Mouse (Mus musculus): ENCODE results near the gene Rnf128.

Rnf128 gene

DNA sequence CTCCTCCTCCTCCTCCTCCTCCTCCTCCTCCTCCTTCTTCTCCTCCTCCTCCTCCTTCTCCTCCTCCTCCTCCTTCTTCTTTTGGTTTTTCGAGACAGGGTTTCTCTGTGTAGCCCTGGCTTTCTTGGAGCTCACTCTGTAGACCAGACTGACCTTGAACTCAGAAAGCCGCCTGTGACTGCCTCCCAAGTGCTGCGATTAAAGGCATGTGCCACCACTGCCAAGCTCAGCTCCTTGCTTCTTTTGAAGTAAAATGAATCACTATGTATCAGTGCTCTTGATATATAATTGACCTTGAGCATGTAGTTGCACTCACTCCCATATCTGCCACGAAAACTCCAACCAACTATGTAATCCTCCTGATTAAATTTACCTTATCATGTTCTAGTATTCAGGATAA, 59.0 kb downstream of the Rnf128 start:
- no peak for DNase-seq (ENCODE audit: low spot score)

- no peak for DNase-seq (ENCODE audit: low spot score)
Observed at GRCm38 (mm10) chrX:139634758-139635157, 71.6 kb downstream of the Rnf128 start.

GRCm38 (mm10) chrX:139639744-139640143, 76.6 kb downstream of the Rnf128 start:
- no peak for DNase-seq (ENCODE audit: low spot score)

GRCm38 (mm10) chrX:139640418-139640817, 77.3 kb downstream of the Rnf128 start:
- no peak for DNase-seq (ENCODE audit: low spot score)

DNA sequence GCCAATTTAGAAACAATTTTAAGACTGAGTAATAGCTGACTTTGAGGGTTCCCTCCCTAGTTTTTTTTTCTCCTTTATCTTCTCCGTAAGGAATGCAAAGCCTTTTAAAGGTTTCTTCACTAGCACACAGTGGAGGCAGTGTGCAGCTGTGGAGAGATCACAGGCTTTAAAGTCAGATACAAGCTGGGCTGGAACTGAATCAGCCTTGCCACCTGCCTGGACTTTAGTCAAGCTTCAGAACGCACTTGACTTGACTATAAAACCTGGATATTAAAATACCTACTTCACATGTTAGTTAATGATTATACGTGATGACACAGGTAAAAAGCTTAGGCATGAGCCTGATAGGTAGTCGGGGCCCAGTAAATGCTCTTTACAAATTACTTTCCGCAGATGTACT, 89.1 kb downstream of the Rnf128 start:
- no peak for DNase-seq (ENCODE audit: low spot score)

- no peak for DNase-seq (ENCODE audit: low spot score)
Observed at GRCm38 (mm10) chrX:139653292-139653691, 90.2 kb downstream of the Rnf128 start.

DNA sequence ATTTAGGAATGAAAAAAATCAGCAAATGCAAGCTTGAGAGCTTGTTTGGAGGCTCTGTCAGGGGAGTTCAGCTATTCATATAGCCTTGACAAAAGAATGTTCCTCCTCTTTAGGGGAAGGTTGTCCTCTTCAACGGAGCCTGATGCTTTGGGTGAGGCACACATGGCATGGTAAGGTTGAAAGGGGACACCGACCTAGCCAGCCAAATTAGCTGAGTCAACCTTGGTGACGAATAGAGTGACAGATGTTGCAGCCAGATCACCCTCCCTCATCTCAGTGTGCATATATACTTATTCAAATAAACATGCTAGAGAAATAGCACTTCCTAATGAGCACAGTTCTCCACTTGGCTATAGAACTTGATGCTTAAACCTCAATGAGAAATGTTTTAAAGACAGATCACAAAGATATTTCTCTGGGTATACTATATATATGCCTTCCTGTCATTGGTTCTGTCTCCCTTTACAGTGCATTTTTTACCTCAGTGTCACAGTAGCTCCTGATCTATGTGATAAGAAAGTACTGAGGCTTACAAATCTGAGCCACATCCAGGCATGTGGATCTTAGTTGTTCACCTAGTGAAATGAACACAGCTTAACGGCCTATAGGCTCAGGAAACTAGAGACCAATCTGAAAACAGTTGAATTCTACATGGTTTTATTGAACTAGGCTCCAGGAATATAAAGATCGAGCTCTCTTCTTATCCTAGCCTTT, 91.4 kb downstream of the Rnf128 start:
- no peak for DNase-seq (ENCODE audit: low spot score)

- DNase-seq (ENCODE audit: low spot score): no peak
Observed at GRCm38 (mm10) chrX:139662111-139662510, 99.0 kb downstream of the Rnf128 start.

DNA sequence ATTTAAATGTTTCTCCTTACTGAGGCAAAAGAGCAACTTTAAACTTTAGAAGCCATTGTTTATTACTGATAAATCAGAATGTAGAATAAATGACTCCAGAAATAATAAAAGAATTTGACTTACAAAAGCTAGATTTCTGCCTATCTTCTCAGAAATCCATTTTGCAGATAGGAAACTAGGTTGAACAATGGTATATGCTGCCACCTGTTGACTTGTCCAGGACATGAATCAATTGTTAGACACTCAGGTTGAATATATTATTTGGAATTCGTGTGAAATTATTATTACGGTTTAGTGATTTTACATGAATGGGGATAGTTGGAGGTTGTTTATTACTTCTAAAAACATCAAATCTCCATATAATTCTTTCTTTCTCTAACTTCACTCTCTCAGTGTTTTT, 102.7 kb downstream of the Rnf128 start:
- peak; percentile 24 for DNase-seq (ENCODE audit: low spot score)

- DNase-seq (ENCODE audit: low spot score): no peak
Observed at GRCm38 (mm10) chrX:139684410-139684774, 121.3 kb downstream of the Rnf128 start.

GRCm38 (mm10) chrX:139684775-139685695, 121.9 kb downstream of the Rnf128 start, which contains the start of gene Tbc1d8b:
Gene Tbc1d8b (plus strand): TSS chrX:139684996.
- DNase-seq (ENCODE audit: low spot score): peak; percentile 93

- DNase-seq (ENCODE audit: low spot score): no peak
Observed at GRCm38 (mm10) chrX:139714381-139714780, 151.3 kb downstream of the Rnf128 start, which contains the start of gene Gm15013. Gene Gm15013 (minus strand): TSS chrX:139714481.

DNA sequence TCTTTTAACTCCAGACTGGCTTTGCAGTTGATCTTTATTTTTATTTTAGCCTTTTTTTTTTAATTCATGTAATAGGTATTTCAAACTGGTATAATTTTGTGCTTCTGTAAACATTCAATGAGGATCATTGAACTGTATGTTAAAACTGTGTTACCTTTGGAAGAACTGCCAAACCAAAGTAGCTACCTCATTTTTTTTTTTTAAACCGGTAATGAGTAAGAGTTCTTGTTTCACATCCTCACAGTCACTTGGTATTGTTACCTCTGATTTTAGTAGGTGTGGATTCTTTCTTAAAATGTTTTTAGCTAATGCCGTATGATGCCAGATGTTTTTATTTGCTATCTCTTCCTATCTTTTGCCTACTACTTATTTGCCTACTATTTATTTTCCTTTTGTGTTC, 159.2 kb downstream of the Rnf128 start:
- DNase-seq (ENCODE audit: low spot score): no peak
